Mouse (Mus musculus): ENCODE data around the gene Atp6v0c. TPM values are rescaled to one million over a fixed set of nuclear protein-coding genes. Genes with fewer than 3 reads are reported as not detected.
A peak's percentile ranks its signal among the peaks of the same experiment; 100 is the strongest.
"Not testable (repeated sequence)": the region's sequence is repeated elsewhere in the genome, so short reads cannot be mapped to it uniquely, and the experiment has no call there.

Atp6v0c gene
- polyA plus RNA-seq, 1 experiment from 2014 or later: 528 TPM

GRCm38 (mm10) chr17:24139968-24140367 lies 29.5 kb downstream of the Atp6v0c start:
- no peak overlapping the region for H3K27ac ChIP-seq (ENCODE audit: low read depth, low read length)
- ATAC-seq (ENCODE audit: low FRiP score, low TSS enrichment): no peak

GRCm38 (mm10) chr17:24139256-24139655 lies 30.2 kb downstream of the Atp6v0c start:
- H3K4me2 ChIP-seq (replicated peaks; ENCODE audit: low read depth, low read length): no peak overlapping the region
- H3K9me3 ChIP-seq (ENCODE audit: control insufficient read depth, low read length): no peaks in the 10 kb centered on the region
- H3K27me3 ChIP-seq (ENCODE audit: control insufficient read depth, insufficient read depth, low read length): no peaks in the 10 kb centered on the region
- 73% methylated on average over 3 of the region's 3 CpGs for WGBS
- H3K27ac ChIP-seq (ENCODE audit: low read depth, low read length): no peak overlapping the region
- no peak for ATAC-seq (ENCODE audit: low FRiP score, low TSS enrichment)
- H3K4me3 ChIP-seq (ENCODE audit: low read length): no peak overlapping the region
- peaks cover 9% of the 10 kb centered on the region for H3K4me1 ChIP-seq (ENCODE audit: control insufficient read depth, insufficient read depth, low read length)
- H3K9ac ChIP-seq (ENCODE audit: low read depth, low read length): no peak overlapping the region
- no peaks in the 10 kb centered on the region for H3K36me3 ChIP-seq (ENCODE audit: control insufficient read depth, insufficient read depth, low read length)

More at GRCm38 (mm10) chr17:24139968-24140367, 29.5 kb downstream of the Atp6v0c start:
- H3K27me3 ChIP-seq (ENCODE audit: control insufficient read depth, insufficient read depth, low read length): no peaks in the 10 kb centered on the region
- WGBS: 85% methylated on average over 4 of the region's 4 CpGs
- H3K4me1 ChIP-seq (ENCODE audit: control insufficient read depth, insufficient read depth, low read length): peaks cover 9% of the 10 kb centered on the region
- H3K9ac ChIP-seq (ENCODE audit: low read depth, low read length): peak overlapping the region; percentile 92; the same call in 1 of the 2 replicates
- no peaks in the 10 kb centered on the region for H3K36me3 ChIP-seq (ENCODE audit: control insufficient read depth, insufficient read depth, low read length)
- no peaks in the 10 kb centered on the region for H3K9me3 ChIP-seq (ENCODE audit: control insufficient read depth, low read length)
- H3K4me2 ChIP-seq (replicated peaks; ENCODE audit: low read depth, low read length): peak overlapping the region; percentile 74
- H3K4me3 ChIP-seq (ENCODE audit: low read length): peak overlapping the region; percentile 99; the same call in 1 of the 2 replicates

DNA sequence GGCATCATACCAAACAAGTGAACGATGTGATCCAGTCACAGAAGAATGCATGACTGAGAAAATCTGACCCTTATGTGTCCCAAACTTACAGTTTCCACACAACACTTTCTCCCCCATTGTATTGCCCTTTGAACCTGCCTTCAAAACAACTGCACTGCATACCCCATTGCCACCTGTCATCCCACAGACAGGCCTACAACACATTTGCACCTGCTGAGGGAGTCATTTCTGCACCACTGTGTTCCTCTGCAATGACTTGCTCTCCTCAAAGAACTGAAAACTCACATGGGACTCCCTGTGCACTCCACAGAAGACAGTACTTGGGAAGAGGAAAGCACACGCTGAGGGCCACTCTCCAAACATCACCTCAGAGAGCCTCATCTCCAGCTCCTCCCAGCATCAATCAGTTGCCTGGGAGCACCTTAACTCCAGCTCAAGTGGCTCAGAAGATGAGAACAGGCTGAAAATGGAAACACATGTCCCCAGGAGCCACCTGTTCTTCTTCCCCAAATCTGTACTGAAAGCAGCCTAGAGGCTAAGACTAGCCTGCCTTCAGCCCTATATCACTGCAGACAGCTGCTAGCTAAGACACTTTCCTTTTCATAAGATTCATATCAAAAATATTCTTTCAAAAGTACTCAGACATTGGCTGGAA lies 32.1 kb downstream of the Atp6v0c start:
- no peak overlapping the region for H3K4me2 ChIP-seq (replicated peaks; ENCODE audit: low read depth, low read length)
- no peak for ATAC-seq (ENCODE audit: low FRiP score, low TSS enrichment)
- no peaks in the 10 kb centered on the region for H3K27me3 ChIP-seq (ENCODE audit: control insufficient read depth, insufficient read depth, low read length)
- 76% methylated on average over 2 of the region's 2 CpGs for WGBS
- peaks cover 9% of the 10 kb centered on the region for H3K4me1 ChIP-seq (ENCODE audit: control insufficient read depth, insufficient read depth, low read length)
- H3K9me3 ChIP-seq (ENCODE audit: control insufficient read depth, low read length): no peaks in the 10 kb centered on the region
- H3K4me3 ChIP-seq (ENCODE audit: low read length): no peak overlapping the region
- H3K27ac ChIP-seq (ENCODE audit: low read depth, low read length): no peak overlapping the region
- no peaks in the 10 kb centered on the region for H3K36me3 ChIP-seq (ENCODE audit: control insufficient read depth, insufficient read depth, low read length)
- no peak overlapping the region for H3K9ac ChIP-seq (ENCODE audit: low read depth, low read length)

- Histone ChIP-seq H3K9me3 (ENCODE audit: control insufficient read depth, low read length) (no peaks in the 10 kb centered on the region), H3K4me3 (ENCODE audit: low read length) (no peak overlapping the region), H3K4me1 (ENCODE audit: control insufficient read depth, insufficient read depth, low read length) (no peaks in the 10 kb centered on the region), H3K27me3 (ENCODE audit: control insufficient read depth, insufficient read depth, low read length) (no peaks in the 10 kb centered on the region), H3K27ac (ENCODE audit: low read depth, low read length) (no peak overlapping the region), H3K4me2 (replicated peaks; ENCODE audit: low read depth, low read length) (no peak overlapping the region), H3K36me3 (ENCODE audit: control insufficient read depth, insufficient read depth, low read length) (no peaks in the 10 kb centered on the region), H3K9ac (ENCODE audit: low read depth, low read length) (no peak overlapping the region)
- ATAC-seq (ENCODE audit: low FRiP score, low TSS enrichment): no peak
These were observed 35.4 kb downstream of the Atp6v0c start for GRCm38 (mm10) chr17:24134062-24134461.

GRCm38 (mm10) chr17:24132919-24133318 lies 36.6 kb downstream of the Atp6v0c start:
- H3K27me3 ChIP-seq (ENCODE audit: control insufficient read depth, insufficient read depth, low read length); H3K4me1 ChIP-seq (ENCODE audit: control insufficient read depth, insufficient read depth, low read length); H3K36me3 ChIP-seq (ENCODE audit: control insufficient read depth, insufficient read depth, low read length); H3K9me3 ChIP-seq (ENCODE audit: control insufficient read depth, low read length); H3K4me2 ChIP-seq (replicated peaks; ENCODE audit: low read depth, low read length); H3K27ac ChIP-seq (ENCODE audit: low read depth, low read length); H3K9ac ChIP-seq (ENCODE audit: low read depth, low read length); ATAC-seq (ENCODE audit: low FRiP score, low TSS enrichment); H3K4me3 ChIP-seq (ENCODE audit: low read length): not testable (repeated sequence)
- 90% methylated on average over 4 of the region's 4 CpGs for WGBS

GRCm38 (mm10) chr17:24131570-24131969 lies 37.9 kb downstream of the Atp6v0c start:
- H3K36me3 ChIP-seq (ENCODE audit: control insufficient read depth, insufficient read depth, low read length): no peaks in the 10 kb centered on the region
- no peak overlapping the region for H3K4me3 ChIP-seq (ENCODE audit: low read length)
- H3K4me2 ChIP-seq (replicated peaks; ENCODE audit: low read depth, low read length): no peak overlapping the region
- no peak for ATAC-seq (ENCODE audit: low FRiP score, low TSS enrichment)
- no peaks in the 10 kb centered on the region for H3K27me3 ChIP-seq (ENCODE audit: control insufficient read depth, insufficient read depth, low read length)
- no peaks in the 10 kb centered on the region for H3K4me1 ChIP-seq (ENCODE audit: control insufficient read depth, insufficient read depth, low read length)
- 68% methylated on average over 3 of the region's 3 CpGs for WGBS
- H3K9me3 ChIP-seq (ENCODE audit: control insufficient read depth, low read length): no peaks in the 10 kb centered on the region
- H3K9ac ChIP-seq (ENCODE audit: low read depth, low read length): no peak overlapping the region
- H3K27ac ChIP-seq (ENCODE audit: low read depth, low read length): no peak overlapping the region

GRCm38 (mm10) chr17:24129246-24129645 lies 40.3 kb downstream of the Atp6v0c start:
- not testable (repeated sequence) for H3K27ac ChIP-seq (ENCODE audit: low read depth, low read length); H3K4me2 ChIP-seq (replicated peaks; ENCODE audit: low read depth, low read length); H3K4me3 ChIP-seq (ENCODE audit: low read length); H3K9ac ChIP-seq (ENCODE audit: low read depth, low read length); ATAC-seq (ENCODE audit: low FRiP score, low TSS enrichment); H3K9me3 ChIP-seq (ENCODE audit: control insufficient read depth, low read length); H3K4me1 ChIP-seq (ENCODE audit: control insufficient read depth, insufficient read depth, low read length); H3K36me3 ChIP-seq (ENCODE audit: control insufficient read depth, insufficient read depth, low read length); H3K27me3 ChIP-seq (ENCODE audit: control insufficient read depth, insufficient read depth, low read length)
- 92% methylated on average over 4 of the region's 4 CpGs for WGBS

- Histone ChIP-seq H3K4me1 (ENCODE audit: control insufficient read depth, insufficient read depth, low read length) (no peaks in the 10 kb centered on the region), H3K4me2 (replicated peaks; ENCODE audit: low read depth, low read length) (no peak overlapping the region), H3K9me3 (ENCODE audit: control insufficient read depth, low read length) (no peaks in the 10 kb centered on the region), H3K27ac (ENCODE audit: low read depth, low read length) (no peak overlapping the region), H3K9ac (ENCODE audit: low read depth, low read length) (no peak overlapping the region), H3K4me3 (ENCODE audit: low read length) (no peak overlapping the region), H3K36me3 (ENCODE audit: control insufficient read depth, insufficient read depth, low read length) (no peaks in the 10 kb centered on the region), H3K27me3 (ENCODE audit: control insufficient read depth, insufficient read depth, low read length) (no peaks in the 10 kb centered on the region)
- 91% methylated on average over 1 of the region's 1 CpGs for WGBS
- no peak for ATAC-seq (ENCODE audit: low FRiP score, low TSS enrichment)
These were observed 41.9 kb downstream of the Atp6v0c start for GRCm38 (mm10) chr17:24127592-24127991.

DNA sequence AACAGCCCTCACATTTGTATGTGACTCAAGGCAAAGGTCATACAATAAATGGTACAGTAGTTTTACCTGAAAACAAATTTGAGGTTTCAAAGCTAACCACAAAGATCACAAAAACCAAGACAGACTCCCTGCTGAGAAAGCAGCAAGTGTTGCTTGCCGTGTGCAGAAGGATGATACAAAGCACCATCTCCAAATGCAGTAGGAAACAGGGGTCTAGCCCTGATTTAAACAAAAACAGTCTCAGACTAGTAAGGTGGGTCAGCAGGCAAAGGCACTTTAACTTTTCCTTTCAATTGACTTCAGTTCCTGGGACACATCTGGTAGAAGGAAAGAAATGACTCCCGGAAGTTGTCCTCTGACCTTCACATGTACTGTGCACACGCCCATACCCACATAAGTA lies 42.7 kb downstream of the Atp6v0c start:
- no peak overlapping the region for H3K9ac ChIP-seq (ENCODE audit: low read depth, low read length)
- no peaks in the 10 kb centered on the region for H3K4me1 ChIP-seq (ENCODE audit: control insufficient read depth, insufficient read depth, low read length)
- no peak overlapping the region for H3K27ac ChIP-seq (ENCODE audit: low read depth, low read length)
- 78% methylated on average over 3 of the region's 3 CpGs for WGBS
- no peaks in the 10 kb centered on the region for H3K36me3 ChIP-seq (ENCODE audit: control insufficient read depth, insufficient read depth, low read length)
- H3K9me3 ChIP-seq (ENCODE audit: control insufficient read depth, low read length): no peaks in the 10 kb centered on the region
- ATAC-seq (ENCODE audit: low FRiP score, low TSS enrichment): no peak
- H3K4me3 ChIP-seq (ENCODE audit: low read length): no peak overlapping the region
- no peaks in the 10 kb centered on the region for H3K27me3 ChIP-seq (ENCODE audit: control insufficient read depth, insufficient read depth, low read length)
- H3K4me2 ChIP-seq (replicated peaks; ENCODE audit: low read depth, low read length): no peak overlapping the region
